Mouse (Mus musculus) G1E (cell line): ENCODE measurements around the gene Lrrc26.

ENCODE experiments used
- CTCF ChIP-seq: IDR thresholded peaks from 2 replicates; pipeline ENCODE4 v1.5.1; 2012; ENCODE audit warnings: low read depth, low read length, inconsistent platforms, mixed read lengths
- GATA1 ChIP-seq: IDR thresholded peaks from 2 replicates; pipeline ENCODE4 v1.6.1; 2012; ENCODE audit warnings: borderline replicate concordance, low read length, inconsistent platforms, mixed read lengths
- GATA2 ChIP-seq: IDR thresholded peaks from 2 replicates; pipeline ENCODE4 v1.6.1; 2012; ENCODE audit warnings: low read depth, low read length, inconsistent platforms, borderline replicate concordance
- POLR2AphosphoS5 ChIP-seq: IDR thresholded peaks from 2 replicates; pipeline ENCODE4 v1.6.1; 2012; ENCODE audit warnings: low read depth, low read length, inconsistent platforms; ENCODE audit not compliant: insufficient replicate concordance

DNA sequence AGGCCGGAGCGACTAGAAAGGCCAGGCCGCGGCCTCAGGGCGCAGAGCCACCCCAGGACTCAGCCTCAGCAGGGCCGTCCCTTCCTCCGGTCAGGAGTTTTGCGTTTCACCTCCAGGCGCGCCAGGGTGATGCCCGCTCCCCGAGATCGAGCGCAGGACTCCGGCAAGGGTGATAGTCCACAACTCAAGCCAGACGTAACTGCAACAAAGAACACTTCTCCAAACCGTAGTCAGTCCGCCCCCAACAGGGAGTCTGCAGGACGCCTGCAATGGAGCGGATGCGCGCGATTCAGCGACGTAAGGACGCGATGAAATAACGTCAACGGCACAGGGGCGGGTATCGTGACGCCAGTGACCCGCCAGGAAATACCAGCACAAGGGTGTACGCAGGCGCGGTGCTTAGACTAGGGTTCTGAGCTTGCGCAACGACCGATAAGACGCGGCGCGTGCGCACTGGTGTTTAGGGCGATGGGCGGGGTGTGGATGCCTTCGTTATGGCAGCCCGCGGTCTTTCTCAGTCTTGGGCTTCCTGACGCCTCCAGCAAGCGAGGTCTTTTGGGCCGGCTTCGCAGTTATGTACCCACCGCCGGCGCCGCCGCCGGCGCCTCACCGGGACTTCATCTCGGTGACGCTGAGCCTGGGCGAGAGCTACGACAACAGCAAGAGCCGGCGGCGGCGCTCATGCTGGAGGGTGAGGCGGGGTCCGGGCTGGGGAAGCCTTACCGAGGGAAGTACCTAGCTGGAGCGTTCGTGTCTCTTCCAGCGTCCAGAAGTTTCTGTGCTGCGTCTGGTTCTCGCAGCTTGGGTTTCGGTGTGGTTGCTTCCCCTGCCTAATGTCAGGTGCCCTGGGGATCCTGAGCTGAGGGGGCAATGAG lies 42.8 kb downstream of the Lrrc26 start, which contains the start of gene Man1b1:
- TF ChIP-seq GATA1, result no peak
- no peak for TF ChIP-seq CTCF
- TF ChIP-seq POLR2AphosphoS5, result no peak
- no peak for TF ChIP-seq GATA2
